Mouse (Mus musculus): Measurements from ENCODE around the gene Ap1s1. TPM values are rescaled to one million over a fixed set of nuclear protein-coding genes. Genes with fewer than 3 reads are reported as not detected.

Ap1s1 gene
- polyA plus RNA-seq, 1 experiment from 2014 or later = 209 TPM

GRCm38 (mm10) chr5:137054873-137055272 lies 8.9 kb upstream of the Ap1s1 start:
- ATAC-seq (ENCODE audit: low FRiP score) = no peak
- Histone ChIP-seq H3K4me2 (no peak overlapping the region), H3K27ac (no peak overlapping the region), H3K27me3 (no peaks in the 10 kb centered on the region), H3K9me3 (no peaks in the 10 kb centered on the region), H3K4me1 (no peaks in the 10 kb centered on the region), H3K36me3 (replicated peaks) (no peaks in the 10 kb centered on the region), H3K4me3 (replicated peaks) (no peak overlapping the region), H3K9ac (no peak overlapping the region)
- WGBS = 91% methylated on average over 5 of the region's 5 CpGs

GRCm38 (mm10) chr5:137054299-137054698 lies 8.4 kb upstream of the Ap1s1 start:
- Histone ChIP-seq H3K4me2 (no peak overlapping the region), H3K4me1 (no peaks in the 10 kb centered on the region), H3K9me3 (no peaks in the 10 kb centered on the region), H3K27me3 (no peaks in the 10 kb centered on the region), H3K9ac (no peak overlapping the region), H3K4me3 (replicated peaks) (no peak overlapping the region), H3K36me3 (replicated peaks) (no peaks in the 10 kb centered on the region), H3K27ac (no peak overlapping the region)
- 91% methylated on average over 7 of the region's 7 CpGs for WGBS
- no peak for ATAC-seq (ENCODE audit: low FRiP score)

- no peak overlapping the region for H3K9ac ChIP-seq
- no peak for ATAC-seq (ENCODE audit: low FRiP score)
- no peaks in the 10 kb centered on the region for H3K36me3 ChIP-seq (replicated peaks)
- no peaks in the 10 kb centered on the region for H3K27me3 ChIP-seq
- no peak overlapping the region for H3K27ac ChIP-seq
- no peak overlapping the region for H3K4me2 ChIP-seq
- H3K9me3 ChIP-seq = no peaks in the 10 kb centered on the region
- H3K4me1 ChIP-seq = no peaks in the 10 kb centered on the region
- H3K4me3 ChIP-seq (replicated peaks) = no peak overlapping the region
- 89% methylated on average over 5 of the region's 5 CpGs for WGBS
Measured at GRCm38 (mm10) chr5:137051914-137052505, 6.1 kb upstream of the Ap1s1 start.

GRCm38 (mm10) chr5:137051125-137051524 lies 5.2 kb upstream of the Ap1s1 start:
- Histone ChIP-seq H3K27me3 (no peaks in the 10 kb centered on the region), H3K4me2 (no peak overlapping the region), H3K27ac (no peak overlapping the region), H3K36me3 (replicated peaks) (no peaks in the 10 kb centered on the region), H3K4me1 (peaks cover 6% of the 10 kb centered on the region), H3K4me3 (replicated peaks) (no peak overlapping the region), H3K9me3 (no peaks in the 10 kb centered on the region), H3K9ac (no peak overlapping the region)
- ATAC-seq (ENCODE audit: low FRiP score) = no peak
- WGBS = 60% methylated on average over 6 of the region's 6 CpGs

GRCm38 (mm10) chr5:137046991-137047390 lies 1.1 kb upstream of the Ap1s1 start:
- H3K27me3 ChIP-seq = no peaks in the 10 kb centered on the region
- no peak overlapping the region for H3K4me2 ChIP-seq
- peaks cover 9% of the 10 kb centered on the region for H3K36me3 ChIP-seq (replicated peaks)
- peaks cover 13% of the 10 kb centered on the region for H3K4me1 ChIP-seq
- no peak for ATAC-seq (ENCODE audit: low FRiP score)
- no peak overlapping the region for H3K27ac ChIP-seq
- no peaks in the 10 kb centered on the region for H3K9me3 ChIP-seq
- H3K9ac ChIP-seq = no peak overlapping the region
- no peak overlapping the region for H3K4me3 ChIP-seq (replicated peaks)

- Histone ChIP-seq H3K4me3 (replicated peaks) (no peak overlapping the region), H3K36me3 (replicated peaks) (peaks cover 16% of the 10 kb centered on the region), H3K4me2 (peak overlapping the region; percentile 3; the same call in 1 of the 2 replicates), H3K9ac (peak overlapping the region; percentile 12; the same call in 1 of the 2 replicates), H3K4me1 (peaks cover 13% of the 10 kb centered on the region), H3K27me3 (no peaks in the 10 kb centered on the region), H3K27ac (peak overlapping the region; percentile 79), H3K9me3 (no peaks in the 10 kb centered on the region)
- WGBS = 20% methylated on average over 5 of the region's 5 CpGs
- no peak for ATAC-seq (ENCODE audit: low FRiP score)
Measured at GRCm38 (mm10) chr5:137046324-137046718, 386 bp upstream of the Ap1s1 start.

GRCm38 (mm10) chr5:137043997-137044396 lies 1.9 kb downstream of the Ap1s1 start:
- no peak overlapping the region for H3K4me3 ChIP-seq (replicated peaks)
- H3K4me2 ChIP-seq = no peak overlapping the region
- peaks cover 37% of the 10 kb centered on the region for H3K36me3 ChIP-seq (replicated peaks)
- no peak overlapping the region for H3K9ac ChIP-seq
- 97% methylated on average over 7 of the region's 7 CpGs for WGBS
- ATAC-seq (ENCODE audit: low FRiP score) = no peak
- no peaks in the 10 kb centered on the region for H3K9me3 ChIP-seq
- H3K27me3 ChIP-seq = no peaks in the 10 kb centered on the region
- no peak overlapping the region for H3K27ac ChIP-seq
- peaks cover 13% of the 10 kb centered on the region for H3K4me1 ChIP-seq

GRCm38 (mm10) chr5:137041442-137041841 lies 4.5 kb downstream of the Ap1s1 start:
- Histone ChIP-seq H3K4me2 (no peak overlapping the region), H3K4me3 (replicated peaks) (no peak overlapping the region), H3K9ac (no peak overlapping the region), H3K9me3 (no peaks in the 10 kb centered on the region), H3K27ac (no peak overlapping the region), H3K36me3 (replicated peaks) (peaks cover 63% of the 10 kb centered on the region), H3K4me1 (peaks cover 10% of the 10 kb centered on the region), H3K27me3 (no peaks in the 10 kb centered on the region)
- WGBS = 90% methylated on average over 10 of the region's 10 CpGs
- no peak for ATAC-seq (ENCODE audit: low FRiP score)

- ATAC-seq (ENCODE audit: low FRiP score) = no peak
- Histone ChIP-seq H3K4me3 (replicated peaks) (no peak overlapping the region), H3K4me2 (no peak overlapping the region), H3K27me3 (peaks cover under 1% of the 10 kb centered on the region; the same call in 1 of the 2 replicates), H3K27ac (no peak overlapping the region), H3K4me1 (no peaks in the 10 kb centered on the region), H3K36me3 (replicated peaks) (peaks cover 75% of the 10 kb centered on the region), H3K9me3 (no peaks in the 10 kb centered on the region), H3K9ac (no peak overlapping the region)
- 95% methylated on average over 10 of the region's 10 CpGs for WGBS
Measured at GRCm38 (mm10) chr5:137039453-137039852, 6.5 kb downstream of the Ap1s1 start.

- no peak for ATAC-seq (ENCODE audit: low FRiP score)
- no peaks in the 10 kb centered on the region for H3K9me3 ChIP-seq
- no peak overlapping the region for H3K9ac ChIP-seq
- H3K27ac ChIP-seq = no peak overlapping the region
- H3K4me1 ChIP-seq = peaks cover 13% of the 10 kb centered on the region
- H3K4me2 ChIP-seq = no peak overlapping the region
- WGBS = 89% methylated on average over 13 of the region's 13 CpGs
- H3K36me3 ChIP-seq (replicated peaks) = peaks cover 58% of the 10 kb centered on the region
- H3K4me3 ChIP-seq (replicated peaks) = no peak overlapping the region
- H3K27me3 ChIP-seq = peaks cover 29% of the 10 kb centered on the region
Measured at GRCm38 (mm10) chr5:137036211-137036610, 9.7 kb downstream of the Ap1s1 start.

- Histone ChIP-seq H3K4me3 (replicated peaks) (peak overlapping the region; percentile 49), H3K27me3 (peaks cover 65% of the 10 kb centered on the region), H3K9ac (peak overlapping the region; percentile 45), H3K36me3 (replicated peaks) (peaks cover 24% of the 10 kb centered on the region), H3K4me2 (peak overlapping the region; percentile 98), H3K27ac (no peak overlapping the region), H3K4me1 (peaks cover 37% of the 10 kb centered on the region), H3K9me3 (no peaks in the 10 kb centered on the region)
- under 1% methylated on average over 43 of the region's 49 CpGs for WGBS
- ATAC-seq (ENCODE audit: low FRiP score) = peak; percentile 78
Measured at GRCm38 (mm10) chr5:137032641-137033074, 13.3 kb downstream of the Ap1s1 start.

GRCm38 (mm10) chr5:137032033-137032421 lies 13.9 kb downstream of the Ap1s1 start:
- peaks cover 70% of the 10 kb centered on the region for H3K27me3 ChIP-seq
- H3K9me3 ChIP-seq = no peaks in the 10 kb centered on the region
- no peak overlapping the region for H3K27ac ChIP-seq
- H3K4me2 ChIP-seq = peak overlapping the region; percentile 98
- WGBS = under 1% methylated on average over 33 of the region's 33 CpGs
- peaks cover 18% of the 10 kb centered on the region for H3K36me3 ChIP-seq (replicated peaks)
- peak; percentile 1; the same call in 1 of the 2 replicates for ATAC-seq (ENCODE audit: low FRiP score)
- H3K9ac ChIP-seq = peak overlapping the region; percentile 45
- peak overlapping the region; percentile 49 for H3K4me3 ChIP-seq (replicated peaks)
- peaks cover 37% of the 10 kb centered on the region for H3K4me1 ChIP-seq

Measured in forebrain, embryonic 12.5 days (tissue).